Mouse (Mus musculus) liver, adult 2 months (tissue): ENCODE measurements around the gene Gm7324. TPM values are rescaled to one million over a fixed set of nuclear protein-coding genes. Genes with fewer than 3 reads are reported as not detected.
"Not testable (repeated sequence)": the region's sequence is repeated elsewhere in the genome, so short reads cannot be mapped to it uniquely, and the experiment has no call there.

Experiments used
- DNase-seq: peaks from one replicate; pipeline ENCODE4 v3.0.0-alpha.2; 2011; ENCODE audit warnings: low read depth, low spot score; ENCODE audit errors: extremely low read depth
- H3K27ac ChIP-seq: fragments of 200-500 bp; replicated peaks from 2 replicates; pipeline ENCODE4 v1.5.1; 2012; ENCODE audit warnings: low read depth, mild to moderate bottlenecking, control low read depth, inconsistent platforms, low read length; ENCODE audit not compliant: insufficient read depth
- H3K27me3 ChIP-seq: fragments of 200-500 bp; 2 replicates; pipeline ENCODE4 v1.6.1; 2012; ENCODE audit warnings: mild to moderate bottlenecking, moderate library complexity, low read length, inconsistent platforms; ENCODE audit not compliant: control insufficient read depth, insufficient read depth
- H3K36me3 ChIP-seq: fragments of 200-500 bp; 2 replicates; pipeline ENCODE4 v1.6.1; 2012; ENCODE audit warnings: low read length, inconsistent platforms; ENCODE audit not compliant: control insufficient read depth, insufficient read depth
- H3K4me1 ChIP-seq: fragments of 200-500 bp; 2 replicates; pipeline ENCODE4 v1.6.1; 2011; ENCODE audit warnings: low read length; ENCODE audit not compliant: control insufficient read depth, insufficient read depth
- H3K4me3 ChIP-seq: fragments of 200-500 bp; 2 replicates; pipeline ENCODE4 v1.5.1; 2011; ENCODE audit warnings: low read depth, mild to moderate bottlenecking, control low read depth, low read length, moderate library complexity; ENCODE audit not compliant: insufficient read depth
- H3K79me2 ChIP-seq: fragments of 200-500 bp; 2 replicates; pipeline ENCODE4 v1.6.1; 2012; ENCODE audit warnings: inconsistent platforms, mild to moderate bottlenecking, low read length, moderate library complexity; ENCODE audit not compliant: control insufficient read depth, insufficient read depth
- H3K9ac ChIP-seq: fragments of 200-500 bp; 2 replicates; pipeline ENCODE4 v1.6.1; 2012; ENCODE audit warnings: low read depth, mild to moderate bottlenecking, control low read depth, inconsistent platforms, low read length
- WGBS: fragments of 180-500 bp; shearing (Covaris S2); methylation state at CpG from one replicate; pipeline ENCODE4 v1.1.7; 2018; 5-methylcytosine and 5-hydroxymethylcytosine counted together
- polyA plus RNA-seq: library from polyadenylated mRNA; depleted of rRNA; stranded (reverse); fragments of >200 nt; gene quantifications from 2 replicates; pipeline ENCODE4 v1.2.3, GENCODE M21; 2012; rRNA removed
- total RNA-seq: library from RNA; depleted of rRNA; stranded (reverse); fragments of >200 nt; gene quantifications from 2 replicates; pipeline ENCODE4 v1.2.3, GENCODE M21; 2014; rRNA removed

The Gm7324 gene
- total RNA-seq (0.09 and 0.13 TPM in 2 replicates), polyA plus RNA-seq (not detected in 2 replicates)

- not testable (repeated sequence) for DNase-seq, H3K4me1 ChIP-seq, H3K79me2 ChIP-seq, H3K27ac ChIP-seq, H3K27me3 ChIP-seq, H3K4me3 ChIP-seq, H3K36me3 ChIP-seq, H3K9ac ChIP-seq
- 86% methylated on average over 4 of the region's 4 CpGs for WGBS
These were observed at the start of gene Gm7324 for GRCm38 (mm10) chr14:43697621-43698020. Gene Gm7324, plus strand, starts transcription at chr14:43697828.

DNA sequence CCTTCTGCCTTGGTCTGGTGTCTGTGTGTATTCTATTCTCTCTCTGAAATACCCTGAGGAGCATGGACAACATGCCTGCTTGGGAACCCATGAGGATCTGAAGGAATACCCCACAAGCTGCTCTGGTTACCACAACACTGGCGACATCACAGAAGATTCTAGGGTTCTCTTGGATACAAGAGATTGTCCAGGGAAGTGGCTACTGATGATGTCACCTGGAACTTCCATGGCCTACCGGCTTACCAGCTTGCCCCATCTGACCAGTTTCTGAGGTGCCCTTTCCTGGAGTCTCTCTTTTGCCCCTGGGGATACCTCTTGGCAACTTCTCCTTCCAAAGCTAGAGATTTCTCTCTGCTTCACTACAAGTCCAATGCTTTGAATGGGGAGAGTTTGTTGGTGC is 20.5 kb upstream of the Gm7324 start, which contains the start of gene Gm8165:
TSS of gene Gm8165 (minus strand) at position 101 of the 400 bp plus-strand sequence.
- H3K27me3 ChIP-seq, H3K4me1 ChIP-seq, H3K79me2 ChIP-seq, DNase-seq, H3K36me3 ChIP-seq, H3K27ac ChIP-seq, H3K4me3 ChIP-seq, H3K9ac ChIP-seq: not testable (repeated sequence)
- 70% methylated on average over 1 of the region's 2 CpGs for WGBS

GRCm38 (mm10) chr14:43727385-43727784 is 29.8 kb downstream of the Gm7324 start, which contains the start of gene Gm16506:
Gene Gm16506, minus strand, starts transcription at chr14:43727485.
- DNase-seq, H3K79me2 ChIP-seq, H3K4me3 ChIP-seq, H3K27ac ChIP-seq, H3K9ac ChIP-seq, H3K27me3 ChIP-seq, H3K36me3 ChIP-seq, H3K4me1 ChIP-seq: not testable (repeated sequence)
- 87% methylated on average over 3 of the region's 3 CpGs for WGBS

DNA sequence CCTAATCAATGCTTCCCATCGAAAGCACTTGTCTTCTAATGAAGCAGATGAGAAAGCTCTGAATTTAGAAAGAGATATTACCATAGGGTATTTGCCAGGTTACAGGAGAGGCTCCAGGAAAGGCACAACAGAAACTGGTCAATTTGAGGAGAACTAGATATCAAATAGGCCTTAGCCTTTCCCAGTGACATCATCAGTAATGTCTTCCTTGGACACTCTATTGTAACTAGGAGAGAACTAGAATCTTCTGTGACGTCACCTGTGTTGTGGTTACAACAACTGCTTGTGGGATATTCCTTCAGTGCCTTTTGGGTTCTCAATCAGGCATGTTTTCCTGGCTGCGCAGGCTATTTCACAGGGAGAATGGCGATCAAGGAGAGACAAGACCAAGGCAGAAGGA is 49.9 kb downstream of the Gm7324 start, which contains the start of gene Gm6526:
TSS of gene Gm6526 (plus strand) at position 301 of the 400 bp plus-strand sequence.
- WGBS: 78% methylated on average over 4 of the region's 4 CpGs
- not testable (repeated sequence) for H3K4me3 ChIP-seq, DNase-seq, H3K4me1 ChIP-seq, H3K27ac ChIP-seq, H3K79me2 ChIP-seq, H3K9ac ChIP-seq, H3K27me3 ChIP-seq, H3K36me3 ChIP-seq

Other genes starting within 250 kb of the Gm7324 start
- gene Gm5799, start 154.3 kb upstream of the Gm7324 start, total RNA-seq: not detected in 2 replicates
- not detected in 2 replicates for gene Gm5799, start 154.3 kb upstream of the Gm7324 start, polyA plus RNA-seq
- not detected in 2 replicates for gene Gm17654, start 118.7 kb upstream of the Gm7324 start, total RNA-seq
- gene Gm17654, start 118.7 kb upstream of the Gm7324 start, polyA plus RNA-seq: not detected in 2 replicates
- not detected in 2 replicates for gene Gm10375, start 89.8 kb upstream of the Gm7324 start, total RNA-seq
- not detected in 2 replicates for gene Gm10375, start 89.8 kb upstream of the Gm7324 start, polyA plus RNA-seq
- gene Gm8165, start 20.6 kb upstream of the Gm7324 start, total RNA-seq: not detected in 2 replicates
- not detected in 2 replicates for gene Gm8165, start 20.6 kb upstream of the Gm7324 start, polyA plus RNA-seq
- not detected in 2 replicates for gene Gm16506, start 29.7 kb downstream of the Gm7324 start, total RNA-seq
- gene Gm16506, start 29.7 kb downstream of the Gm7324 start, polyA plus RNA-seq: not detected in 2 replicates
- gene Gm6526, start 50.0 kb downstream of the Gm7324 start, total RNA-seq: not detected in 2 replicates
- gene Gm6526, start 50.0 kb downstream of the Gm7324 start, polyA plus RNA-seq: not detected in 2 replicates
- not detected in 2 replicates for gene Gm8180, start 86.9 kb downstream of the Gm7324 start, total RNA-seq
- gene Gm8180, start 86.9 kb downstream of the Gm7324 start, polyA plus RNA-seq: not detected in 2 replicates
- not detected in 2 replicates for gene Ear1, start 177.7 kb downstream of the Gm7324 start, total RNA-seq
- 0.17 TPM in 1 of 2 replicates, not detected in the other for gene Ear1, start 177.7 kb downstream of the Gm7324 start, polyA plus RNA-seq
- not detected in 2 replicates for gene Ear10, start 225.7 kb downstream of the Gm7324 start, total RNA-seq
- gene Ear10, start 225.7 kb downstream of the Gm7324 start, polyA plus RNA-seq: not detected in 2 replicates
- gene Gm8113, start 227.6 kb downstream of the Gm7324 start, total RNA-seq: 0.28 and 0.34 TPM in 2 replicates
- 0.11 and 0.21 TPM in 2 replicates for gene Gm8113, start 227.6 kb downstream of the Gm7324 start, polyA plus RNA-seq